Mouse (Mus musculus): ENCODE data around the gene Gnptg. TPM values are rescaled to one million over a fixed set of nuclear protein-coding genes. Genes with fewer than 3 reads are reported as not detected.

Gnptg gene
- polyA plus RNA-seq, 1 experiment = 27.2 TPM

- TF ChIP-seq GATA1 (IDR thresholded peaks at IDR 0.05; ENCODE audit: borderline replicate concordance, low read length) (no peak), FLI1 (IDR thresholded peaks at IDR 0.05; ENCODE audit: low read length) (no peak)
- H3K9me3 ChIP-seq = no peaks in the 10 kb centered on the region
- H3K4me3 ChIP-seq (replicated peaks) = peak overlapping the region; percentile 95
- H3K27me3 ChIP-seq (replicated peaks) = peaks cover 2% of the 10 kb centered on the region
- peaks cover 50% of the 10 kb centered on the region for H3K4me1 ChIP-seq
- peaks cover 37% of the 10 kb centered on the region for H3K36me3 ChIP-seq (replicated peaks; ENCODE audit: low read length)
Observed at GRCm38 (mm10) chr17:25272326-25272725, 32.4 kb upstream of the Gnptg start.

GRCm38 (mm10) chr17:25270795-25271335, 30.9 kb upstream of the Gnptg start:
- Histone ChIP-seq H3K4me3 (replicated peaks) (peak overlapping the region; percentile 95), H3K27me3 (replicated peaks) (no peaks in the 10 kb centered on the region), H3K36me3 (replicated peaks; ENCODE audit: low read length) (peaks cover 51% of the 10 kb centered on the region), H3K4me1 (peaks cover 50% of the 10 kb centered on the region), H3K9me3 (no peaks in the 10 kb centered on the region)
- TF ChIP-seq FLI1 (IDR thresholded peaks at IDR 0.05; ENCODE audit: low read length) (no peak), GATA1 (IDR thresholded peaks at IDR 0.05; ENCODE audit: borderline replicate concordance, low read length) (no peak)

- Histone ChIP-seq H3K4me1 (peaks cover 15% of the 10 kb centered on the region), H3K9me3 (no peaks in the 10 kb centered on the region)
- TF ChIP-seq GATA1 (IDR thresholded peaks at IDR 0.05; ENCODE audit: borderline replicate concordance, low read length) (no peak), FLI1 (IDR thresholded peaks at IDR 0.05; ENCODE audit: low read length) (no peak)
Observed at GRCm38 (mm10) chr17:25264453-25264852, 24.5 kb upstream of the Gnptg start.

DNA sequence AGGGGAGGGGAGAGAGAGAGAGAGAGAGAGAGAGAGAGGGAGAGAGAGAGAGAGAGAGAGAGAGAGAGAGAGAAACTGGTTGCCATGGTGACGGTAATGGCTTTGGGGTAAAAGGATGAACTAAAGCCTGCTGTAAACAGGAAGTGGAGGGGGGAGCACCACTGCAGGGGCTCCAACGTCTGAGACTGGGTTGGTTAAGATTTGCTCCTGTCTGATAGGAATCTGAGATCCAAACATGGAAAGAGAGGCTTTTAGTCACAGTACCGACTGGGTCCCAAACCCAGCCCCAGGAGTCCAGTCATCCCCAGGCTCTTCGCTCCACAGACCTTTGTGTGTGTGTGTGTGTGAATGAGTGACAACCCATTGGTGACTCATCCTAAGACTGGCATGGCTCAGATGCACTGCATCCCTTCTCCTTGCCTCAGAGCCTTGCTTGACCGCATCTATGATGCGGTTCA, 17.9 kb upstream of the Gnptg start:
- H3K4me3 ChIP-seq (replicated peaks) = no peak overlapping the region
- no peak for TF ChIP-seq GATA1 (IDR thresholded peaks at IDR 0.05; ENCODE audit: borderline replicate concordance, low read length)
- TF ChIP-seq FLI1 (IDR thresholded peaks at IDR 0.05; ENCODE audit: low read length) = no peak
- H3K27me3 ChIP-seq (replicated peaks) = peaks cover 42% of the 10 kb centered on the region
- H3K9me3 ChIP-seq = no peaks in the 10 kb centered on the region
- H3K4me1 ChIP-seq = peaks cover 22% of the 10 kb centered on the region
- peaks cover 34% of the 10 kb centered on the region for H3K36me3 ChIP-seq (replicated peaks; ENCODE audit: low read length)

More at GRCm38 (mm10) chr17:25264453-25264852, 24.5 kb upstream of the Gnptg start:
- Histone ChIP-seq H3K36me3 (replicated peaks; ENCODE audit: low read length) (peaks cover 82% of the 10 kb centered on the region), H3K4me3 (replicated peaks) (no peak overlapping the region), H3K27me3 (replicated peaks) (no peaks in the 10 kb centered on the region)

GRCm38 (mm10) chr17:25256140-25256754, 16.3 kb upstream of the Gnptg start, which contains the start of gene Baiap3:
Gene Baiap3, minus strand, starts transcription at chr17:25256364.
- TF ChIP-seq FLI1 (IDR thresholded peaks at IDR 0.05; ENCODE audit: low read length) (no peak), GATA1 (IDR thresholded peaks at IDR 0.05; ENCODE audit: borderline replicate concordance, low read length) (no peak)
- H3K9me3 ChIP-seq = no peaks in the 10 kb centered on the region
- H3K27me3 ChIP-seq (replicated peaks) = peaks cover 58% of the 10 kb centered on the region
- H3K36me3 ChIP-seq (replicated peaks; ENCODE audit: low read length) = peaks cover 28% of the 10 kb centered on the region
- peaks cover 22% of the 10 kb centered on the region for H3K4me1 ChIP-seq
- peak within 1 kb of the TSS; percentile 84 for H3K4me3 ChIP-seq (replicated peaks)

DNA sequence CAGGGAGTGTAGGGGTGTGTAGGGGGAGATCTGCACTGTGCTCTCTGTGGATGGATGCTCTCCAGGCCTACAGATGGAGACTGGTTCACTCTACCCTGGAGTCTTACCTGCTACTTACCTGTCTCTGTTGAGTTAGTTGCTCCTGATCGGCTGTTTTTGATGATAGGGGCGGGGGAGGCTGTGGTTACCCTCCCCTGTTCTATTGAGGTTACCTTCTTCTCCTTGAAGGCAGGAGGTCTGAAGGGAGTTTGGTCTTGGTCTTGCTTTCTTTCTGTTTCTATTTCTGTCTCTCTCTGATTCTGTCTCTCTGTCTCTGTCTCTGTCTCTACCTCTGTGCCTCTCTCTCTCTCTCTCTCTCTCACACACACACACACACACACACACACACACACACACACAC, 15.2 kb upstream of the Gnptg start:
- Histone ChIP-seq H3K4me3 (replicated peaks) (no peak overlapping the region), H3K27me3 (replicated peaks) (peaks cover 69% of the 10 kb centered on the region), H3K9me3 (no peaks in the 10 kb centered on the region), H3K36me3 (replicated peaks; ENCODE audit: low read length) (peaks cover 25% of the 10 kb centered on the region), H3K4me1 (peaks cover 23% of the 10 kb centered on the region)
- TF ChIP-seq GATA1 (IDR thresholded peaks at IDR 0.05; ENCODE audit: borderline replicate concordance, low read length) (no peak), FLI1 (IDR thresholded peaks at IDR 0.05; ENCODE audit: low read length) (no peak)

GRCm38 (mm10) chr17:25253760-25254159, 13.8 kb upstream of the Gnptg start:
- TF ChIP-seq FLI1 (IDR thresholded peaks at IDR 0.05; ENCODE audit: low read length) (no peak), GATA1 (IDR thresholded peaks at IDR 0.05; ENCODE audit: borderline replicate concordance, low read length) (no peak)
- H3K4me1 ChIP-seq = peaks cover 25% of the 10 kb centered on the region
- H3K4me3 ChIP-seq (replicated peaks) = no peak overlapping the region
- peaks cover 76% of the 10 kb centered on the region for H3K27me3 ChIP-seq (replicated peaks)
- no peaks in the 10 kb centered on the region for H3K9me3 ChIP-seq
- peaks cover 12% of the 10 kb centered on the region for H3K36me3 ChIP-seq (replicated peaks; ENCODE audit: low read length)

DNA sequence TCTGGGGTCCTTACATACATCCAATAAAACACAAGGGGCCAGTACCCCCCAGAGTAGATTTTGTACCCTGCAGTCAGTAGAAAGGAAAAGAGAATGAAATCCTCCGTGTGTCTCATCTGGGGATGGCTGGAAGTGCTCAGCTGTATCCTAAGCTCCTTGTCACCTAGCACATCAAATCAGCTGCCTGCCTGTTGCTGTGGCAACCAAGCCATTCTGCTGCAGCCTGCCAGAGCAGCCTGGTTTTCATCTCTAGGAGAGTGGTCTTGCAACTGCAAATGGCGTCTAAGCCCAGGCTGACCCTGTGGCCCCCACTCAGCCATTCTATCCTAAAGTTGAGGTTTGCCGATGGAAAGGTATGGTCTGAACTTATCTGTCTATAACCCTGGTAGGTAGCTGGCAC, 12.7 kb upstream of the Gnptg start:
- no peak for TF ChIP-seq FLI1 (IDR thresholded peaks at IDR 0.05; ENCODE audit: low read length)
- no peak for TF ChIP-seq GATA1 (IDR thresholded peaks at IDR 0.05; ENCODE audit: borderline replicate concordance, low read length)
- Histone ChIP-seq H3K4me1 (peaks cover 31% of the 10 kb centered on the region), H3K4me3 (replicated peaks) (no peak overlapping the region), H3K36me3 (replicated peaks; ENCODE audit: low read length) (peaks cover 5% of the 10 kb centered on the region), H3K9me3 (no peaks in the 10 kb centered on the region), H3K27me3 (replicated peaks) (peaks cover 87% of the 10 kb centered on the region)

- Histone ChIP-seq H3K4me3 (replicated peaks) (no peak overlapping the region), H3K27me3 (replicated peaks) (peaks cover 82% of the 10 kb centered on the region), H3K9me3 (no peaks in the 10 kb centered on the region), H3K4me1 (peaks cover 21% of the 10 kb centered on the region; the same call in 1 of the 2 replicates), H3K36me3 (replicated peaks; ENCODE audit: low read length) (peaks cover 3% of the 10 kb centered on the region)
- TF ChIP-seq GATA1 (IDR thresholded peaks at IDR 0.05; ENCODE audit: borderline replicate concordance, low read length) (no peak), FLI1 (IDR thresholded peaks at IDR 0.05; ENCODE audit: low read length) (no peak)
Observed at GRCm38 (mm10) chr17:25250181-25250835, 10.4 kb upstream of the Gnptg start.

Data from megakaryocyte, embryonic 14.5 days (primary cell).